Mouse (Mus musculus) ES-E14 (cell line): ENCODE data around the gene Coa5. TPM values are rescaled to one million over a fixed set of nuclear protein-coding genes. Genes with fewer than 3 reads are reported as not detected.

Experiments
- DNase-seq: peaks from one replicate; pipeline ENCODE4 v3.0.0-alpha.2; 2013; ENCODE audit warnings: low read depth, low spot score
- H3K27ac ChIP-seq: 2 replicates; pipeline ENCODE4 v1.5.1; 2012; ENCODE audit warnings: low read depth, mild to moderate bottlenecking, low read length, moderate library complexity, mixed read lengths; ENCODE audit not compliant: poor library complexity, insufficient read depth, severe bottlenecking
- H3K36me3 ChIP-seq: 2 replicates; pipeline ENCODE4 v1.6.1; 2012; ENCODE audit warnings: mild to moderate bottlenecking, low read length, moderate library complexity, mixed read lengths; ENCODE audit not compliant: control insufficient read depth, poor library complexity, insufficient read depth, severe bottlenecking
- H3K4me1 ChIP-seq, 2 experiments: fragments of 150-350 bp in 1 of 2; sonication (generic) in 1 of 2; 2 replicates each; pipeline ENCODE4 v1.6.1; 2012; ENCODE audit warnings: low read length in 2 of 2, mild to moderate bottlenecking in 1 of 2, mixed read lengths in 1 of 2; ENCODE audit not compliant: control insufficient read depth in 2 of 2, insufficient read depth in 2 of 2, poor library complexity in 1 of 2
- H3K4me3 ChIP-seq, 2 experiments: fragments of 150-350 bp in 1 of 2; sonication (generic) in 1 of 2; 2 replicates each; pipeline ENCODE4 v1.5.1; 2012; ENCODE audit warnings: low read length in 2 of 2, low read depth in 1 of 2, mild to moderate bottlenecking in 1 of 2, mixed read lengths in 1 of 2; ENCODE audit not compliant: insufficient read depth in 1 of 2, poor library complexity in 1 of 2, severe bottlenecking in 1 of 2
- H3K9ac ChIP-seq: 2 replicates; pipeline ENCODE4 v1.6.1; 2012; ENCODE audit warnings: low read depth, mild to moderate bottlenecking, low read length, mixed read lengths; ENCODE audit not compliant: poor library complexity, insufficient read depth, severe bottlenecking
- H3K9me3 ChIP-seq: fragments of 150-350 bp; sonication (generic); 2 replicates; pipeline ENCODE4 v1.6.1; 2012; ENCODE audit warnings: low read depth, mild to moderate bottlenecking, low read length; ENCODE audit not compliant: control insufficient read depth, insufficient read depth
- CHD2 ChIP-seq: IDR thresholded peaks from 2 replicates; pipeline ENCODE4 v1.6.1; 2014; ENCODE audit warnings: mild to moderate bottlenecking, low read depth, low read length, inconsistent platforms
- HCFC1 ChIP-seq: IDR thresholded peaks from 2 replicates; pipeline ENCODE4 v1.6.1; 2012; ENCODE audit warnings: low read length, inconsistent platforms, borderline replicate concordance; ENCODE audit not compliant: insufficient read depth
- MAFK ChIP-seq: IDR thresholded peaks from 2 replicates; pipeline ENCODE4 v1.6.1; 2014; ENCODE audit warnings: mild to moderate bottlenecking, low read depth, low read length, inconsistent platforms; ENCODE audit not compliant: insufficient read depth
- ZC3H11A ChIP-seq: IDR thresholded peaks from 2 replicates; pipeline ENCODE4 v1.6.1; 2012; ENCODE audit warnings: low read depth, mild to moderate bottlenecking, inconsistent platforms, low read length, borderline replicate concordance
- ZNF384 ChIP-seq: IDR thresholded peaks from 2 replicates; pipeline ENCODE4 v1.6.1; 2012; ENCODE audit warnings: low read depth, low read length, inconsistent platforms
- in situ Hi-C, 2 experiments: fragments of 600-800 bp; cut with MboI; formaldehyde crosslinking; loops; one replicate each; pipeline ENCODE4 v1.15.1; 2025; ENCODE audit warnings: low sequenced_read_pairs in 2 of 2, inconsistent platforms in 1 of 2; ENCODE audit not compliant: unreplicated experiment in 2 of 2
- total RNA-seq: library from RNA; depleted of rRNA; stranded (reverse); fragments of 300-350 nt; gene quantifications from 2 replicates; pipeline ENCODE4 v1.2.3, GENCODE M21; 2012

Gene Coa5
- total RNA-seq, 1 experiment, result 38.6 TPM

DNA sequence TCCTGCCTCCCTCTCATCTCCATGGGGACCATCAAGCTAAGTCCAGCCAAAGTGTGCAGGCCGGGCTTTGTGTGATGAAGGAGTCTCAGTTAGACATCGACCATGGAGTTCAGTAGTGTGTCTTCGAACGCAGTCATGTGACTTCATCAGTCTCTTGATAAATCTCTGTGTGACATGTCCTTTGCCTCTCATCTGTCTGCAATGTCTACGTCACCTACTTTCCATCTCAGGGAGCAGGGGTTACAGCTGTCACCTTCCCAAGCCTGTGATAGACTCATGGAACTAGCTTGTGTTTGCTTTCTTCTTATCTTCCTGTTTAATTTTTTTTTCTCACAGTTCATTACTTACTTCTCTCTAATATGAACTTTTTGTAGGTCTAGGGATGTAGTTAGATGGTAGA lies 49.0 kb downstream of the Coa5 start:
- no peak overlapping the region for H3K27ac ChIP-seq
- no peak overlapping the region for H3K9ac ChIP-seq
- TF ChIP-seq CHD2, result no peak
- no peaks in the 10 kb centered on the region; a peak in 1 of 4 replicates for H3K4me1 ChIP-seq
- in situ Hi-C loops, result no loop called here
- no peak overlapping the region for H3K4me3 ChIP-seq
- H3K36me3 ChIP-seq, result peaks cover 5% of the 10 kb centered on the region; the same call in 1 of the 2 replicates
- H3K9me3 ChIP-seq, result no peaks in the 10 kb centered on the region
- no peak for DNase-seq

DNA sequence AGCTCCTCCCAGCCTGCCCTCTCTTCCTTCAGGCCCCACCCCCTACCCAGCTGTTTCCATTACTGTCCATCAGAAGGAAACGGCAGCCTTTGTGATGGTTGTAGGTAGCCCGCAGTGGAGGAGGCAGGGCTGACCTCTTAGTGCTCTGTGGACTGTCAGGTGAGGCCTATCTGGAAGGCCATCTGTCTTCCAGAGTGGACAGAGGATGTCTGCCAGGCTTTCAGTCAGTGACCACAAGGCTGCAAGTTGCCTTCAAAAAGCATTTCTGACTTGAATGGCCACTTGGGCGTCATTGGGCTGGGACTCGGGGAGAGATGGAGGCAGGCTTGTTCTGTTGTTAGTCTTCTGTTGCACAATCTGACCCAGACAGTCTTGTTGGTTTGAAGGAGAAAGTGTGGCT lies 50.4 kb downstream of the Coa5 start:
- H3K4me3 ChIP-seq, result no peak overlapping the region
- in situ Hi-C loops, result no loop called here
- no peaks in the 10 kb centered on the region for H3K9me3 ChIP-seq
- no peaks in the 10 kb centered on the region; a peak in 1 of 4 replicates for H3K4me1 ChIP-seq
- no peak overlapping the region for H3K27ac ChIP-seq
- no peak for DNase-seq
- H3K9ac ChIP-seq, result no peak overlapping the region
- TF ChIP-seq ZNF384, result no peak
- no peak for TF ChIP-seq CHD2
- TF ChIP-seq HCFC1, result no peak
- TF ChIP-seq MAFK, result no peak
- no peak for TF ChIP-seq ZC3H11A
- peaks cover 5% of the 10 kb centered on the region; the same call in 1 of the 2 replicates for H3K36me3 ChIP-seq

DNA sequence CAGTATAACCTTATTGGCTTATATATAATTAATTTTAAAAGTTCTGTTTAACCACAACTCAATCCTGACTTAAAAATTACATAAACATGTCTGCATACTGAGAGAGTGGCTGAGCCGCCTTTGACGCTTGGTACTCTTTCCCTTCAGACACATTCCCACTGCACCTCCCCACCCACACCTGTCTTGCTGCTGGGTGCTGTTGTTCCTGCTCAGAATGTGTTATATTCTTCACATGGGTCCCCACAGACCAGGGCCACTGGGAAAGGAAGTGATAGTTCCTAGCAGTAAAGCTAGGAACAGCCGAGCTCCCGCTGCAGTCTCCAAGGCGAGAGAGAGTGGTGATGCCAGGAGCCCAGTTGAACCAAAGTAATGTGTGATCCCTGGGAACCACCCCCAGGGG lies 51.8 kb downstream of the Coa5 start:
- no peak for TF ChIP-seq ZNF384
- no peak for TF ChIP-seq CHD2
- no peak for TF ChIP-seq HCFC1
- no peak for TF ChIP-seq MAFK
- TF ChIP-seq ZC3H11A, result no peak
- Histone ChIP-seq H3K9me3 (no peaks in the 10 kb centered on the region), H3K4me1 (no peaks in the 10 kb centered on the region; a peak in 1 of 4 replicates), H3K4me3 (no peak overlapping the region), H3K9ac (no peak overlapping the region), H3K36me3 (peaks cover 5% of the 10 kb centered on the region; the same call in 1 of the 2 replicates), H3K27ac (no peak overlapping the region)
- no peak for DNase-seq
- in situ Hi-C loops, result no loop called here

DNA sequence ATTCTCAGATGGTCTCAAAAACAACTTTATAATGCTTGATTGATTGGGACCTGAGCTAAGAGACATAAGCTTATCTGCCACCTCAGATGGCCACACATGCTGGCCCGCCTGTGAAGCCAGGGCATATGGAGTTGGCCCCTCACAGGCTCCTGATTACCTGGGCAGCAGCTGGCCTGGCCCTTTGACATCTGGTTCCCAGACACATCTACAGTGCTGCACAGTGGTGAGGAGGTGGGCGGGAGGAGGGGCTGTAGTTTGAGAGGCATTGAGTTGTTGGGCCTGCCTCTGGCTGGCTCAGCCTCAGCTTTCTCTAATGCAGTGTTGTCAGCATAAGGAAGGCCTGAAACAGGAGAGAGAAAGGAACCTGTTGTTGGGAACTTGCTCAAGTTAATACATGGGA lies 53.2 kb downstream of the Coa5 start:
- no peak for DNase-seq
- Histone ChIP-seq H3K36me3 (peaks cover 5% of the 10 kb centered on the region; the same call in 1 of the 2 replicates), H3K4me1 (no peaks in the 10 kb centered on the region; a peak in 1 of 4 replicates), H3K9me3 (no peaks in the 10 kb centered on the region), H3K9ac (no peak overlapping the region), H3K27ac (no peak overlapping the region), H3K4me3 (no peak overlapping the region)
- in situ Hi-C loops, result no loop called here
- TF ChIP-seq HCFC1, result no peak
- TF ChIP-seq ZNF384, result no peak
- TF ChIP-seq CHD2, result no peak
- TF ChIP-seq MAFK, result no peak
- no peak for TF ChIP-seq ZC3H11A

DNA sequence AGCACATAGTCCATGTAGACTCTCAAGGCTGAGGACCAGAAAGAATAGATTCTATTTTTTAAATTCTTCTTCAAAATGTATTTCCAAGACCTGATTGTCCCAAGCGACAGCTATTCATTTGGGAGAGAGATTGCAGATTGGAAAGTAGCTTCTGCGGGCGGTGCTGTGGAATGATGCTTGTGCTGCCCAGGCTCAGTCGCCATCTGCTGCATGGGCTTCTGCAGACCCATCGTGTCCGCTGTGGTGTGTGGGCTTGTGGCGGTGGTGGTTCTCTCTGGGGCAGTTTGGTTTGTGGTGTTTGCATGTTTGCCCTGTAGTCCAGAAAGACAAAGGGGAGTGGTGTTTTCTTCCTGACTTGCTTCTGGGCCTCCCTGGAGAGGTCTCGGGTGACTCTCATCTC lies 53.7 kb downstream of the Coa5 start:
- TF ChIP-seq ZC3H11A (no peak), CHD2 (no peak), MAFK (no peak), ZNF384 (no peak), HCFC1 (no peak)
- Histone ChIP-seq H3K9ac (no peak overlapping the region), H3K4me1 (no peaks in the 10 kb centered on the region; a peak in 1 of 4 replicates), H3K27ac (no peak overlapping the region), H3K4me3 (no peak overlapping the region), H3K9me3 (no peaks in the 10 kb centered on the region), H3K36me3 (peaks cover 5% of the 10 kb centered on the region; the same call in 1 of the 2 replicates)
- in situ Hi-C loops, result no loop called here
- no peak for DNase-seq
